Mouse (Mus musculus): ENCODE results near the gene Crmp1. TPM values are rescaled to one million over a fixed set of nuclear protein-coding genes. Genes with fewer than 3 reads are reported as not detected.

Crmp1 gene
- total and polyA plus RNA-seq, 3 experiments = not detected

DNA sequence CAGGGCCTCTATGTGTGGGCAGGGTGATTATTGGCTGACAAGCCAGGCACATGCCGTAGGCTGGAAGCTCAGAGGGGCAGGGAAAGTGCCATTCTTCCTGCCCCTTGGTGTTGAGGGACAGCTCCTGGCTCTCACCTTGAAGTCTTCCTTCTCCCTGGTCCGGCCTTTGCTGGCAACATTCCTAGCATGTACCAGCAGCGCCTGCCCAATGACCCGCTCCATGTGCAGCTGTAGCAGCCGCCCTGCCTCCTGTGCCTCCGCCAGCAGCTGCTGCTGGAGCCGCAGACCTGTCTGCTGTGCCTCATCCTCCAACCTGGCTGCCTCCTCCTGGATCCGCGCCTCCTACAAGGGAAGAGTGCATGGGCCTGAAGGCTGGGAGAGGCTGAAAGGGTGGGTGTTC lies 68.3 kb downstream of the Crmp1 start:
- no peak for DNase-seq (ENCODE audit: low read depth, low spot score)
- Histone ChIP-seq H3K9me3 (replicated peaks; ENCODE audit: insufficient read depth, low read length) (no peaks in the 10 kb centered on the region), H3K79me2 (ENCODE audit: control insufficient read depth, insufficient read depth, low read length, poor library complexity) (no peaks in the 10 kb centered on the region), H3K27me3 (ENCODE audit: control insufficient read depth in 1 of 2, insufficient read depth in 2 of 2, low read length in 2 of 2) (no peaks in the 10 kb centered on the region), H3K27ac (ENCODE audit: control insufficient read depth, low read depth, low read length) (no peak overlapping the region), H3K36me3 (ENCODE audit: control insufficient read depth in 1 of 2, insufficient read depth in 2 of 2, low read length in 2 of 2) (no peaks in the 10 kb centered on the region), H3K4me1 (ENCODE audit: control insufficient read depth in 1 of 2, insufficient read depth in 2 of 2, low read length in 2 of 2) (no peaks in the 10 kb centered on the region), H3K9ac (ENCODE audit: control insufficient read depth, low read depth, low read length, poor library complexity, severe bottlenecking) (no peak overlapping the region), H3K4me3 (ENCODE audit: control insufficient read depth in 1 of 2, insufficient read depth in 1 of 2, low read depth in 2 of 2, low read length in 2 of 2) (no peak overlapping the region)
- TF ChIP-seq MAZ (IDR thresholded peaks at IDR 0.05; ENCODE audit: low read depth, low read length) = no peak
- TF ChIP-seq USF2 (IDR thresholded peaks at IDR 0.05; ENCODE audit: borderline replicate concordance in 1 of 2, insufficient read depth in 1 of 2, low read depth in 1 of 2, low read length in 2 of 2) = no peak
- TF ChIP-seq ELF1 (IDR thresholded peaks at IDR 0.05; ENCODE audit: low read depth, low read length) = no peak
- no peak for TF ChIP-seq GATA1 (IDR thresholded peaks at IDR 0.05; ENCODE audit: low read depth, low read length)
- TF ChIP-seq NELFE (IDR thresholded peaks at IDR 0.05; ENCODE audit: low read depth, low read length) = no peak
- TF ChIP-seq ETS1 (IDR thresholded peaks at IDR 0.05; ENCODE audit: low read depth, low read length) = no peak
- TF ChIP-seq RCOR1 (IDR thresholded peaks at IDR 0.05; ENCODE audit: low read depth, low read length) = no peak
- no peak for TF ChIP-seq UBTF (IDR thresholded peaks at IDR 0.05; ENCODE audit: borderline replicate concordance, insufficient read depth, low read depth, low read length)
- no peak for TF ChIP-seq E2F4 (IDR thresholded peaks at IDR 0.05; ENCODE audit: borderline replicate concordance, low read depth, low read length)
- no peak for TF ChIP-seq RAD21 (IDR thresholded peaks at IDR 0.05; ENCODE audit: low read depth, low read length)
- no peak for TF ChIP-seq ZC3H11A (IDR thresholded peaks at IDR 0.05; ENCODE audit: low read depth, low read length)

GRCm38 (mm10) chr5:37312980-37313722 lies 71.4 kb downstream of the Crmp1 start:
- H3K36me3 ChIP-seq (ENCODE audit: control insufficient read depth in 1 of 2, insufficient read depth in 2 of 2, low read length in 2 of 2) = no peaks in the 10 kb centered on the region
- TF ChIP-seq POLR2AphosphoS2 (IDR thresholded peaks at IDR 0.05; ENCODE audit: low read length) (no peak), MYC (IDR thresholded peaks at IDR 0.05; ENCODE audit: low read depth, low read length) (no peak), TBP (IDR thresholded peaks at IDR 0.05; ENCODE audit: low read depth, low read length) (no peak), MAZ (IDR thresholded peaks at IDR 0.05; ENCODE audit: low read depth, low read length) (no peak), TCF12 (IDR thresholded peaks at IDR 0.05; ENCODE audit: low read depth, low read length) (no peak), CHD1 (IDR thresholded peaks at IDR 0.05; ENCODE audit: low read depth, low read length) (no peak), ZKSCAN1 (IDR thresholded peaks at IDR 0.05; ENCODE audit: low read depth, low read length) (no peak), SIN3A (IDR thresholded peaks at IDR 0.05; ENCODE audit: low read length) (no peak), RCOR1 (IDR thresholded peaks at IDR 0.05; ENCODE audit: low read depth, low read length) (no peak), USF1 (IDR thresholded peaks at IDR 0.05; ENCODE audit: low read depth, low read length) (no peak), NRF1 (IDR thresholded peaks at IDR 0.05; ENCODE audit: insufficient read depth, low read depth, low read length, poor library complexity, severe bottlenecking) (no peak), MAFK (IDR thresholded peaks at IDR 0.05; ENCODE audit: borderline replicate concordance, low read depth, low read length) (no peak)
- H3K27me3 ChIP-seq (ENCODE audit: control insufficient read depth in 1 of 2, insufficient read depth in 2 of 2, low read length in 2 of 2) = no peaks in the 10 kb centered on the region
- H3K4me3 ChIP-seq (ENCODE audit: control insufficient read depth in 1 of 2, insufficient read depth in 1 of 2, low read depth in 2 of 2, low read length in 2 of 2) = no peak overlapping the region
- no peak for DNase-seq (ENCODE audit: low read depth, low spot score)
- H3K27ac ChIP-seq (ENCODE audit: control insufficient read depth, low read depth, low read length) = no peak overlapping the region
- H3K9ac ChIP-seq (ENCODE audit: control insufficient read depth, low read depth, low read length, poor library complexity, severe bottlenecking) = no peak overlapping the region
- no peaks in the 10 kb centered on the region for H3K4me1 ChIP-seq (ENCODE audit: control insufficient read depth in 1 of 2, insufficient read depth in 2 of 2, low read length in 2 of 2)
- H3K79me2 ChIP-seq (ENCODE audit: control insufficient read depth, insufficient read depth, low read length, poor library complexity) = no peaks in the 10 kb centered on the region
- no peaks in the 10 kb centered on the region for H3K9me3 ChIP-seq (replicated peaks; ENCODE audit: insufficient read depth, low read length)

Data from MEL (cell line).